Mouse (Mus musculus): ENCODE data around the gene Samd4b.

Gene Samd4b

GRCm38 (mm10) chr7:28359854-28360253, 238.1 kb downstream of the Samd4b start:
- DNase-seq (ENCODE audit: low read depth, low spot score) = no peak

- no peak for DNase-seq (ENCODE audit: low read depth, low spot score)
Observed at GRCm38 (mm10) chr7:28358431-28358830, 239.5 kb downstream of the Samd4b start.

GRCm38 (mm10) chr7:28357984-28358383, 240.0 kb downstream of the Samd4b start:
- no peak for DNase-seq (ENCODE audit: low read depth, low spot score)

DNA sequence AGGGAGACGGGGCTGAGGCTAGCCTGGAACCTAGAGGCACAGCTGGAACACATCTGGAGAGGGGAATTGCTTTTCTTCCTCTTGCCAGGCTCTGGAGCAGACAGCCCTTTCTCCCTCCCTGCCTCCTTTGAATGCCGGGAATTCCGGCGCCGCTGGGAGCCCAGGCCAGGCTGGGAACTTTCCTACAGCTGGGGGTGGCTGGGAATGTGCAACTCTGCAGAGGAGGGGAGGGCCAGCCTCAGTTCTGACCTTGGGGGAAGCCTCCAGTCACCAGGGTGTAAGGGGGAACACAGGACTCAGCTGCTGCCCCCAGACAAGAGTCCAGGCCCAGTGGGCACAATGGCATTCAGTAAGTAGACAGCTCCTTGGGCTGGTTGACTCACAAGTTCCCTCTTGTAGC, 241.0 kb downstream of the Samd4b start:
- DNase-seq (ENCODE audit: low read depth, low spot score) = no peak

DNA sequence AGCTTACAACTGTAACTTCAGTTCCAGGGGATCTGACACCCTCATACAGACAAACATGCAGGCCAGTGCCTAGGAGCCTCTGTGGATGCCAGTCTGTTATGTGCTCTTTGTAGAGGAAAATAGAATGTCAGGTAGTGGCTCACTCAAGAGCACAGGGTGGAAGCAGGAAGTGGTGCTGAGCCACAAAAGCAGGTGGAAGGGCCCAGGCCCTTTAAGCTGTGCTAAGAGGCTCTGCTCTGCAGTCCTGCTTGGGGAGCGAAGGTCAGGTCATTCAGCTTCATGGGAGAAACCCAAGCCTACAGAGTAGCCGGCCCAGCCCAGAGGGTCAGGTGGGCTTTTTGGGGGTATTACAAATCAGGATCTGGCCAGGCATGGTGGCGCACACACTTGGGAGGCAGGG, 242.7 kb downstream of the Samd4b start:
- DNase-seq (ENCODE audit: low read depth, low spot score) = no peak

DNA sequence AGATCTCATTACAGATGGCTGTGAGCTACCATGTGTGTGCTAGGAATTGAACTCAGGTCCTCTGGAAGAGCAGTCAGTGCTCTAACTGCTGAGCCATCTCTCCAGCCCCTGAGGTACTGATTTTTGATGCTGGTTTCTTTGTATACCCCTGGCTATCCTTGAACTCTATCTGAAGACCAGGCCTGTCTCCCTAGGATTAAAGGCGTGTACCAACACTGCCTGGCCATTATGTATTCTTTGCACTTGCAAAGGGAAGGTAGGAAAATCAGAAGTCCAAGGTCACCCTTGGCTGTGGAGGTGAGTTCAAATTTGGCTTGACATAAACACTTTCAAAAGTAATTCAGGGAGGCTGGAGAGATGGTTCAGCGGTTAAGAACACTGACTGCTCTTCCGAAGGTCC, 243.3 kb downstream of the Samd4b start:
- DNase-seq (ENCODE audit: low read depth, low spot score) = no peak

DNA sequence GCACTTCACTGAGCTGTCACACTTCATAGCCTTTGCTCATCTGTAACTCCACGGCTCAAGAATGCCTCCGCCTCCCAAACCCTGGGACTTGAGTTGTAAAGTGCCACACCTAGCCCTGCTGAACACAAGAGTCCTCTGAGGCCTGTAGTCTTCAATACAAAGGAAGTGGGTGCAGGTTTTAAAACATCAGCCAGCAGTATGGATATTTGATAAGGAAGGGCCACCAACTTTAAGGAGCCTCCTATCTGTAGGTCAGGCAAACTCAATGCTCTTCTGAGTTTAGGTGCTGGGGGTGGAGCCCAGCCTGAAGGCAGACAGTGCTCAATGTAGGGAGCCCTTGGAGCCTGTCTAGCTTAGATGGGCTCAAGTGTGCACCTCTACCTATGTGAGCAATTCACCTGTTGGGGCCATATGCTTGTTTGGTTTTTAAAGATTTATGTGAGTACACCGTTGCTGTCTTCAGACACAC, 243.8 kb downstream of the Samd4b start:
- no peak for DNase-seq (ENCODE audit: low read depth, low spot score)

GRCm38 (mm10) chr7:28353267-28353666, 244.7 kb downstream of the Samd4b start:
- DNase-seq (ENCODE audit: low read depth, low spot score) = no peak

DNA sequence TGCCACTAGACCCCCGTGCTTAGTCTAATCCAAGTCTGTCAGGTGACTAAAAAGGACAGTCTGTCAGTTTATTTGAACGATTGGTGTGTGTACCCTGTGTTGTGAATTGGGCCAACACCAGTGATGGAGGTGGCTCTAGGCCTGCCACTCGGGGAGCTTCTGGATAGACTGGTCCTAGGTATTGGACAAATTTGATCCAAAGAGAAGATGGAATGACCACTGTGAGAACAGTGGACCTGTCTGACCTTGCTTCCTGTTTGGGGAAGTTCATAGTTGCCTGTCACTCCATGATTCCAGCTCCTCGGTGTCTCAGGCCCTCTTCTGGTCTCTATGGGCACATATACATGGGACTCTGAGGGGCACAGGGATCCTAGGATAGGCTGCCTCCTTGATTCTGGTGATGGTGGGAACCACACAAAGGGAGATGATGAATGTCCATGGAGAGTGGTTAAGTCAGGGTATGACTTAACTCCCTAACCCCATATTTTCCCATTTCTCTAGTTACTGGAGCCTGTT, 246.2 kb downstream of the Samd4b start:
- no peak for DNase-seq (ENCODE audit: low read depth, low spot score)

- peak; percentile 96 for DNase-seq (ENCODE audit: low read depth, low spot score)
Observed at GRCm38 (mm10) chr7:28350155-28350883, 247.6 kb downstream of the Samd4b start, which contains the start of gene Rps16. Gene Rps16 (plus strand): TSS chr7:28350652.

All from embryo, embryonic 11.5 days (tissue).